Mouse (Mus musculus) midbrain, postnatal 0 days (tissue): Measurements from ENCODE around the gene Actb. TPM values are rescaled to one million over a fixed set of nuclear protein-coding genes. Genes with fewer than 3 reads are reported as not detected.

Experiments used
- ATAC-seq: fragments of 200-750 bp; cut with Nextera tagmentation; 2 replicates; pipeline ENCODE4 v1.8.0; 2017; ENCODE audit warnings: moderate number of reproducible peaks, mild to moderate bottlenecking, moderate TSS enrichment, moderate library complexity; ENCODE audit not compliant: low FRiP score
- DNase-seq: peaks from one replicate; pipeline ENCODE4 v3.0.0-alpha.2; 2015; ENCODE audit warnings: low spot score
- H3K27ac ChIP-seq: fragments of 300-500 bp; sonication (generic); 2 replicates; pipeline ENCODE4 v1.5.1; 2014; ENCODE audit warnings: low read depth, mild to moderate bottlenecking, low read length, mixed read lengths
- H3K27me3 ChIP-seq: fragments of 300-500 bp; sonication (generic); 2 replicates; pipeline ENCODE4 v1.6.1; 2014; ENCODE audit warnings: low read length, control low read depth, mixed read lengths; ENCODE audit not compliant: insufficient read depth
- H3K36me3 ChIP-seq: fragments of 300-500 bp; sonication (generic); 2 replicates; pipeline ENCODE4 v1.6.1; 2014; ENCODE audit warnings: low read length, control low read depth, mixed read lengths; ENCODE audit not compliant: insufficient read depth
- H3K4me1 ChIP-seq: fragments of 300-500 bp; sonication (generic); 2 replicates; pipeline ENCODE4 v1.6.1; 2014; ENCODE audit warnings: mild to moderate bottlenecking, control low read depth, antibody characterized with exemption, low read length, mixed read lengths; ENCODE audit not compliant: insufficient read depth
- H3K4me2 ChIP-seq: fragments of 300-500 bp; sonication (generic); 2 replicates; pipeline ENCODE4 v1.6.1; 2014; ENCODE audit warnings: low read depth, mild to moderate bottlenecking, low read length, mixed read lengths; ENCODE audit not compliant: poor library complexity, severe bottlenecking
- H3K4me3 ChIP-seq: fragments of 300-500 bp; sonication (generic); 2 replicates; pipeline ENCODE4 v1.5.1; 2014; ENCODE audit warnings: low read depth, mild to moderate bottlenecking, low read length, moderate library complexity
- H3K9ac ChIP-seq: fragments of 300-500 bp; sonication (generic); replicated peaks from 2 replicates; pipeline ENCODE4 v1.6.1; 2014; ENCODE audit warnings: mild to moderate bottlenecking, low read length, moderate library complexity, mixed read lengths; ENCODE audit not compliant: poor library complexity, severe bottlenecking
- H3K9me3 ChIP-seq: fragments of 300-500 bp; sonication (generic); 2 replicates; pipeline ENCODE4 v1.6.1; 2016; ENCODE audit warnings: low read length, control low read depth
- CTCF ChIP-seq: IDR thresholded peaks from 2 replicates; pipeline ENCODE4 v1.5.1; 2016; ENCODE audit warnings: antibody characterized with exemption, mild to moderate bottlenecking
- WGBS: fragments of 180-500 bp; shearing (Covaris S2); extraction: QIAGEN DNeasy Blood & Tissue Kit; methylation state at CpG from one replicate; pipeline ENCODE4 v1.1.7; 2014; 5-methylcytosine and 5-hydroxymethylcytosine counted together
- polyA plus RNA-seq: library from polyadenylated mRNA; unstranded; fragments of >200 nt; fragmentation: Nextera tagmentation; extraction: Ambion mirVana; gene quantifications from 2 replicates; pipeline ENCODE4 v1.2.1, GENCODE M21; 2015
- total RNA-seq: library from RNA; depleted of rRNA; stranded (reverse); fragments of >200 nt; gene quantifications from 2 replicates; pipeline ENCODE4 v1.2.3, GENCODE M21; 2014

Actb gene
- total and polyA plus RNA-seq, 2 experiments from 2014 or later, result 5,191 to 17,004 TPM

GRCm38 (mm10) chr5:142879318-142880175 is 27.0 kb downstream of the Actb start:
- H3K9me3 ChIP-seq, result no peaks in the 10 kb centered on the region
- peak; percentile 93 for TF ChIP-seq CTCF
- peaks cover 33% of the 10 kb centered on the region for H3K36me3 ChIP-seq
- ATAC-seq, result 0 out of 2 replicates have a peak, but pooled peaks have one; percentile 32
- no peak overlapping the region for H3K4me2 ChIP-seq
- H3K27ac ChIP-seq, result no peak overlapping the region
- no peaks in the 10 kb centered on the region; the same call in 1 of the 2 replicates for H3K4me1 ChIP-seq
- DNase-seq, result peak; percentile 94
- 0 out of 2 replicates have a peak overlapping the region, but pooled peaks have one; percentile 5 for H3K9ac ChIP-seq
- no peak overlapping the region for H3K4me3 ChIP-seq
- WGBS, result 70% methylated on average over 8 of the region's 8 CpGs
- no peaks in the 10 kb centered on the region for H3K27me3 ChIP-seq

GRCm38 (mm10) chr5:142878570-142878969 is 28.0 kb downstream of the Actb start:
- TF ChIP-seq CTCF, result no peak
- ATAC-seq, result no peak
- H3K9ac ChIP-seq, result no peak overlapping the region
- H3K27me3 ChIP-seq, result no peaks in the 10 kb centered on the region
- H3K9me3 ChIP-seq, result no peaks in the 10 kb centered on the region
- H3K36me3 ChIP-seq, result peaks cover 26% of the 10 kb centered on the region
- no peak overlapping the region for H3K4me2 ChIP-seq
- no peak overlapping the region for H3K4me3 ChIP-seq
- DNase-seq, result no peak
- H3K27ac ChIP-seq, result no peak overlapping the region
- H3K4me1 ChIP-seq, result no peaks in the 10 kb centered on the region; the same call in 1 of the 2 replicates
- WGBS, result 92% methylated on average over 15 of the region's 15 CpGs

GRCm38 (mm10) chr5:142877337-142878280 is 28.9 kb downstream of the Actb start:
- WGBS, result 24% methylated on average over 11 of the region's 11 CpGs
- no peaks in the 10 kb centered on the region for H3K27me3 ChIP-seq
- TF ChIP-seq CTCF, result peak; percentile 98
- H3K4me3 ChIP-seq, result no peak overlapping the region
- no peaks in the 10 kb centered on the region for H3K9me3 ChIP-seq
- H3K4me2 ChIP-seq, result no peak overlapping the region
- H3K9ac ChIP-seq, result no peak overlapping the region
- DNase-seq (peak; percentile 91), ATAC-seq (peak; percentile 83)
- H3K4me1 ChIP-seq, result no peaks in the 10 kb centered on the region; the same call in 1 of the 2 replicates
- peak overlapping the region; percentile 38; the same call in 1 of the 2 replicates for H3K27ac ChIP-seq
- peaks cover 29% of the 10 kb centered on the region for H3K36me3 ChIP-seq

- Histone ChIP-seq H3K9me3 (no peaks in the 10 kb centered on the region), H3K4me3 (no peak overlapping the region), H3K27ac (no peak overlapping the region), H3K27me3 (no peaks in the 10 kb centered on the region), H3K36me3 (peaks cover 33% of the 10 kb centered on the region), H3K4me2 (no peak overlapping the region), H3K9ac (no peak overlapping the region), H3K4me1 (no peaks in the 10 kb centered on the region; the same call in 1 of the 2 replicates)
- DNase-seq (no peak), ATAC-seq (no peak)
- TF ChIP-seq CTCF, result no peak
- 81% methylated on average over 5 of the region's 5 CpGs for WGBS
These were observed 29.7 kb downstream of the Actb start for GRCm38 (mm10) chr5:142876896-142877295.

GRCm38 (mm10) chr5:142875513-142875905 is 31.0 kb downstream of the Actb start:
- H3K27me3 ChIP-seq, result no peaks in the 10 kb centered on the region
- WGBS, result 92% methylated on average over 10 of the region's 10 CpGs
- H3K27ac ChIP-seq, result no peak overlapping the region
- no peaks in the 10 kb centered on the region for H3K9me3 ChIP-seq
- H3K4me1 ChIP-seq, result no peaks in the 10 kb centered on the region
- H3K4me3 ChIP-seq, result no peak overlapping the region
- no peak overlapping the region for H3K4me2 ChIP-seq
- ATAC-seq (no peak), DNase-seq (peak; percentile 28)
- no peak overlapping the region for H3K9ac ChIP-seq
- H3K36me3 ChIP-seq, result peaks cover 35% of the 10 kb centered on the region
- no peak for TF ChIP-seq CTCF
